Mouse (Mus musculus) embryo, embryonic 11 days (tissue): ENCODE data around the gene Olfr1396.
"Not testable (repeated sequence)": the region's sequence is repeated elsewhere in the genome, so short reads cannot be mapped to it uniquely, and the experiment has no call there.

Source experiments
- DNase-seq: peaks from one replicate; pipeline ENCODE4 v3.0.0-alpha.2; 2015

The Olfr1396 gene

DNA sequence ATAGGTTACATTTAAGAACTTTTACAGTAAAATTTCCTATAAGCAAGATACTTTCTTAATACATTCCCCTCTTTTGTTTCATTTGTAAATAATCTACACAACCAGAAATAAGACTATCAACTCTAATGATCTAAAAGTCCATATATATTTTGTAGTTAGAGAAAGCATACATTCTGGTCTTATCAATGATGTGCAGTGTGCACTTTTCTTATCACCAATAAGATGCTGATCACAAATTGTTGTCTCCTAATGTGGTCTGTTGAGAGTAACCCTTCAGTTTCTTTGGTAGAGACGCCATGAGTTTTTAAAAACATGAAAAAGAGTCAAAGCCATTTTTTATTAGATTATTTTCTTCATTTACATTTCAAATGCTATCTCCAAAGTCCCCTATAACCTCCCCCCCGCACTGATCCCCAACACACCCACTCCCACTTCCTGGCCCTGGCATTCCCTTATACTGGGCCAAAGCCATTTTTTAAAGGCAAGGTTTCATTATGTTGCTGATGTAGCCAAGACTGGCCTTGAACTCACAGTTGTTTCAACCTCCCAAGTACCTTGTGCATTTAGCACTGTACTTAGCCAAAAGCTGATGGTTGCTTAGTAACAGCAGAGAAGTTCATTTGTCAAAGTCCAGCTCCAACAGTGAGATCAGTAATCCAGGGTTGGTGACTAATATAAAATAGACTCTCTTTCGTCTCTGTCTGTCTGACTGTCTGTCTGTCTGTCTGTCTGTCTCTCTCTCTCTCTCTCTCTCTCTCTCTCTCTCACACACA lies 24.8 kb downstream of the Olfr1396 start:
- DNase-seq = no peak

DNA sequence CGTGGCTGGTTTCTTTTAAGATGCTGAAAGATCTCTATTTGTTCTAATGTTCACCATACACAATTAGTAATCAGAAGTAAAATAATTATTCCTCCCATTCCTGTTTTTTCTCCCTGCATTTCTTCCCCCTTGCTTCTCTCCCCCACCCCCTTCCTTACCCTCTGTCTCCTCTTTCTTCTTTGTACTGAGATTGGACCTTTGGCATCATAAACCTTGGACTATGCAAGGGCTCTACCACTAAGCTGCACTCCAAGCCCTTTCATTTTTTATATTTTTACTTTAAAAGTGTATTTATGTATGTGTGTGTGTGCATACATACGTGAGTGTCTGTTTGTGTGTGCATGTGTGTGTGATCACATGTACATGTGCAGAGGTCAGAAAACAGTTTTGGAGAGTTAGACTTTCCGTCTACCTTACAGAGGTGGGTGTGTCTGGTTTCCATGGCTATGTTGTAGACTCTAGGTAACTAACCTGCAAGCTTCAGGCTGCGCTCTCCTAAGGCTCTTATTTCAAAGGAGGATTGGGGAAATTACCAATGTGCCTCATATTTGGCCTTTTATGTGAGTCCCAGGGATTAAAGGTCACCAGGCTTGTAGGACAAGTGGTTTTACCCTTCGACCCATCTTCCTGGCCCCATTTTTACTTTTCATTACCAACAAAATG lies 25.6 kb downstream of the Olfr1396 start:
- DNase-seq = no peak

DNA sequence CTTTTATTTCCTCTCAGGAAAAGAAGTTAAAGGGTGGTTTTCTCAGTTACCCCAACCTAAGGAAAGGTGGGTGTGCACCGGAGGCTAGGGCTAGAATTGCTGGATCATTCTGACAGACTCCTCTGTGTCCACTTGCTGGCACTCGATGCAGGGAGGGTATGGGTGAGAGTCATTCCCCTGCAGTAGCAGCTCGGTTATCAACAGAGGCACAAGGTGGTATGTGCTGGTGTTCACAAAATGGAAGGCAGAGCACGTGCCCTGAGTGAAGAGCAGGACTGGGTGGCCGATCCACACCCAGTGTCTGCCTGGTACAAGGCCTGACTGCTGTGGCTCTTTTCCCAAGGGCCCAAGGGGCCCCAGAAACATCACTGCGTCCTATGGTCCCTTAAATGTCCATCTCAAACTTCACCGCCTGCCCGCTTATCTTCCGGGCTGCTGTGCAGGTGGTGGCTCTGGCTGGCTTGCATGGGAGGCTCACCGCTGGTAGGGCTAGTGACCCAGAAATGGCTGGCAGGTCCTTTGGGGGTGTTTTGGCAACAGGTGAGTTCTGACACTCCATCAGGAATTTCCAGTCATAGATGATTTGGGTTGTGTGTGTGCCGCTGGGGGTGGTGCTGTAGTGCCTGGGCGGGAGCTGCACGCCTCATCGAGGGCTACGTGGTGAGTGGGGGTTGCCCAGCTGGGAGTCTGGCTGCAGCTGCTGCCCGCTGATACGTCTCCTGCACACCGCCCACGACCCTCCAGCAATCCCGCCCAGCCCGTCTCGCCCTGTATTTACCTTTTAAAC lies 26.7 kb downstream of the Olfr1396 start:
- peak; percentile 37 for DNase-seq

DNA sequence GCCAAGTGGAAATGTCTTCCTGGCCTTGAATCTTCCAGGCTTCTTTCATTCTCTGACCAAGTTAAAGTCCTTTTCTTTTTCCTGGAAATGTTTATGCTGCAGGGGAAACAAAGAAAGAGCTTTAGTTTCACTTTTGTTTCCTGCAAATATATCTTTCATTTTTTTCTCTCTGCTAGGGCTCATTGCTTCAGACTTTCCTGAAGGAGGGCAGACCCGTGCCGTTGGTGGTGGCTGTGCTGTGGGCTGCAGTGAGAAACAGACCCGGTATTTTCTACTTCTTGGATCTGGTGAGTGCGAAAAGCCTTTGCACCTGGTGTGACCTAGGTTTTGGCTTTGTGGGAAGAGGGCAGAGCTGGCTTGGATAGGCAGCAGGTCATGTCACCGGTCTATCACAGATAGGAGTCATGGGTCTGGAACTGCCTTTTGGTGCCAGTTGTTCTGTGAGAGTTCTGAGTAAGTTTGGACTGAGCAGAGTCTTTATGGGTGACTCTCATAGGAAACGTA lies 27.8 kb downstream of the Olfr1396 start:
- DNase-seq = no peak

DNA sequence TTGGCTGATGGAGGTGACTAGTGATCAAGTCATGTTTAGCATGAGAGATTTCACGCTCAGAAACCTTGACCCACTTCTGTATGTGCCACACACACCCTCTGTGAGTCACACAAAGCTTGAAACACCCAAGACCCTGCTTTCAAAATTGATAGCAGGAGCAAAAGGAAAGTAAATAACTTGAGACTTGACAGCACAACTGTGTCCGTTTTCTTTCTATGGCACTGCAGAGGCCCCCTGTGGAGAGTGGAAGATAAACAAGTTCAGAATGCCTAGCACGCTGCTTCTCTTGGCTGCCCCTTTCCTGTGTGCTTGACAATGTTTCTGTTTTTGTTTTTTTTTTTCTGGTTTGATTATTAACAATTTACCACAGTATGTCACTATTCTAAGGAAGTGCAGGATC lies 29.8 kb downstream of the Olfr1396 start:
- no peak for DNase-seq

DNA sequence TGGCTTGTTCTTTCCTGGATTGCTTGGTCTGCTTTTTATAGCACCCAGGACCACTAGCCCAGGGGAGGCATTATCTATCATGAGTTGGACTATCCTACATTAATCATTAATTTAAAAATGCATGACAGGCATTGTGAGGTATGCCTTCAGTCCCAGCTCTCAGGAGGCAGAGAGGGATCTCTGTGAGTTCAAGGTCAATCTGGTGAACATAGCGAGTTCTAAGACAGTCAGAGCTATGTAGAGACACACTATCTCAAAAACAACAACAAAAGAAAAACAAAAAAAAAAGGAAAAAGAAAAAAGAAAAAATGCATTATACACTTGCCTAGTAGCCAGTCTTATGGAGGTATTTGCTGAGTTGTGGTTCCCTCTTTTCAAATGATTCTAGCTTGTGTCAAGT lies 30.3 kb downstream of the Olfr1396 start:
- DNase-seq = no peak

DNA sequence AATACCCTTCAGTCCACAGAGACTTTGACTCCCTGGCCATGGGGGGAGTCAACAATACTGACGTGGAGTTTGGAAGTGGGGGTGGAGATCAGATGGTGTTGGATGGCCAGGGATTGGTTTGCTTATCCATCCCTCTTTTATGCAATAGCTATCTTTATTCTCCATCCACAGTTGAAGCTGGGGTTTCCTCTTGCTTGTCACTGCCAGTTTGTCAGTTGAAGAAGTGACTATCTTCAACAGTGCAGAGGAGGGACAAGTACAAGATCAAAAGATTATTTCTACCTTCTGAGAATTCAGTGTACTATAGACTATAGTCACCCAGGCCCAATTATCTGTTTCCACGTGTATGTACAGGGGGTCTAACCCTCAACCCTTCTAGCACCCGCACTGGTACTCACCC lies 30.9 kb downstream of the Olfr1396 start:
- no peak for DNase-seq

DNA sequence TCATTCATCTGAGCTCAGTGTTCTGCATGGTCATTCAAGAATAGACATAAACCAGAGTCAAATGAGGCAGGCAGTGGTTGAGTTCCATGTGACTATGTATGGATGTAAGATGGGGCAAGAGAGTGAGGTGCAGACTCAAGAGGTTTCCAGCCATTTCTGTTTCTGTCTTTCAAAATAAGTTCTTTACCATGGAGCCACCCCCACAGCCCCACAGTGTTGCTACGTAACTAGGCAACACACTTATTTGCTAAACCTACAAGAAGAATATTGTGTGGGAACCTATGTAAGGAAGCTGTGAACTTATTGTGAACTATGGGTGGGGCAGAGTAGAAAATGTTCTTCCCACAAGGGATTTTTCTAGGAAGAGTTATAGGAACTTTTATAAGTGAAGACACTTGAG lies 31.5 kb downstream of the Olfr1396 start:
- no peak for DNase-seq

DNA sequence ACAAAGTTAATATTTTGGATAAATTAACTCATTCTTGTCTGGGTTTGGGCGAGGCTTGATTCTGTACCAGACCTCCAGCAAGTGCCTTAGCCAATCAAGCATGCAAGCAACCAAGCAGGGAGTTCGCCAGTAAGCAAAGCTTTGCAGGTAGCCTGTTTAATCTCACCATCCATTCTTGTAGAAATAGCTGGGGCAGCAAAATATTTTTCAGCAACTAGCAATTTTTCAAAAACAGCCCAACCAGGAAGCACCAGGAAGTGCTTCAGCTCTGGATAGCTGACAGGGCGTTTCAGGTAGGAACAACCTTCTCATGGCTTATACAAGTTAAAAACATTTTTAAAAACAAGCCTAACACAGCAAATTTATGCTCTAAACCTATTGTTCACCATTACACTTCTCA lies 32.8 kb downstream of the Olfr1396 start:
- DNase-seq = no peak

DNA sequence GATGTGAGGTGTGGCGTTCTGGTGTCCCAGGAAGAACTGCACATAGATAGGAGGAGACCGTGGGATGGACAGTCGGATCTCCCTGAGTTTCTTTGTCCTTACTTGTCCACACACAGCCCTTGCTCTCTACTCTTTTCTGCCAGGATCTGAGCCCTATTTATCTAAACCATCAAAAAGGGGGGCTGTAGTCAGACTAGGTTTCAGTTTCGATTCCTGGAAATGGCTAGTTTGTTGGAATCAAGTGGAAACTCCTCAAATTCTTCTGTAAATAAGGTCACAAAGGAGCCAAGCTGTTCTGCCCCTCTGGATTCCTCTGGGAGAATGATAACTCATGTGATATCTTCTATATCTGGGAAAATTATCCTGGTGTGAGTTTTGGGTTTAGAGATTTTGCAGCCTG lies 33.3 kb downstream of the Olfr1396 start:
- DNase-seq = no peak

DNA sequence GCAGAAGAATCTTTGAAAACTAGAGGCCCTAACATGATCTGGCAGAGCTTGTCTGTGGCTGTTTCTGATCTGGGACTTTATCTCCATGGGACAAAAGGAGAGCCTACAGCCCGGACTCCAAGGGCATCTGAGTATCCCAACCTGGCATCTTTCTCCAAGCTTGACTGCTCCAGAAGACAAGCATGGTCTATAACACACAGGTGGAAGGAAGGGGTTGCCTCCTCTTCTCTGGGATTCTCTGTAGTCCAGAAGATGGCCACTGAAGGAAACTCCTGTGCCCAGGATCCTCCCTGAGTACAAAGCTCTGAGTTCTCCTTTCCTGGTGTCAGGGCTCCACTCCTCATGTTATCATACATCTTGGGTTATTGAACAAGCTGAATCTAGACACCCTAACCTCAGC lies 34.0 kb downstream of the Olfr1396 start:
- DNase-seq = no peak

DNA sequence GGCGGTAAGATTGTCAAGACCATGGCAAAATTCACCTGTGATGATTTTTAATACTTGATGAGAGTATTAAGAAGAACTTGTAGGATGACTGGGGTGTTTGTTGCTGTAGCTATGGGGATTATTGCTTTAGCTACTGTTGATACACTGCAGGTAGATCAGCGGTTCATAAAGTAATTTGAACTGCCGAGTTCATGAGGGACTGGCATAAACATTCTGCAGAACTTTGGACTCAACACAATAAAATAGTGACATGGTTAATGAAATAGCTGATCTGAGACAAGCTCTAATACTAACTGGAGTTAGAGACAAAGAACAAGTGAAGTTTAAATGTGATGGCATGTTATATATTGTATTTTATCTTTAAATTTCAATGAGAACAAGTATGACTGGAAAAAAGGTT lies 36.0 kb downstream of the Olfr1396 start:
- DNase-seq = no peak

DNA sequence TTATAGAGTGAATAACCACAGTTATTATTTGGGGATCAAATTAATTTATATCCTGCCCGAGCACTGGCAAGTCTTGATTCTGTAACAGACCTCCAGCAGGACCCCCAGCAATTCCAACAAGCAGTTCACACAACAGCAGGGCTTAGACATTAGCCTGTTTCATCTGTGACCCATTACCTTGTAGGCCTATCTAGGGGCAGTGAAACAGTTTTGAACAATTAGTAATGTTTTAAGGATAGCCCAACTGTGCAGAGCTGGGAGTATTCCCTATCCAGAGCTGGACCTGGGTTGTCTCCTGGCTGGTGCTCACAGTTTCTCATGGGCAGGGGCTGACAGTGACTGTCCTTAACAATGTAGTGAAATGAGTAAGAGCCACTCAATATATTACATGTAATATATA lies 37.7 kb downstream of the Olfr1396 start:
- no peak for DNase-seq

DNA sequence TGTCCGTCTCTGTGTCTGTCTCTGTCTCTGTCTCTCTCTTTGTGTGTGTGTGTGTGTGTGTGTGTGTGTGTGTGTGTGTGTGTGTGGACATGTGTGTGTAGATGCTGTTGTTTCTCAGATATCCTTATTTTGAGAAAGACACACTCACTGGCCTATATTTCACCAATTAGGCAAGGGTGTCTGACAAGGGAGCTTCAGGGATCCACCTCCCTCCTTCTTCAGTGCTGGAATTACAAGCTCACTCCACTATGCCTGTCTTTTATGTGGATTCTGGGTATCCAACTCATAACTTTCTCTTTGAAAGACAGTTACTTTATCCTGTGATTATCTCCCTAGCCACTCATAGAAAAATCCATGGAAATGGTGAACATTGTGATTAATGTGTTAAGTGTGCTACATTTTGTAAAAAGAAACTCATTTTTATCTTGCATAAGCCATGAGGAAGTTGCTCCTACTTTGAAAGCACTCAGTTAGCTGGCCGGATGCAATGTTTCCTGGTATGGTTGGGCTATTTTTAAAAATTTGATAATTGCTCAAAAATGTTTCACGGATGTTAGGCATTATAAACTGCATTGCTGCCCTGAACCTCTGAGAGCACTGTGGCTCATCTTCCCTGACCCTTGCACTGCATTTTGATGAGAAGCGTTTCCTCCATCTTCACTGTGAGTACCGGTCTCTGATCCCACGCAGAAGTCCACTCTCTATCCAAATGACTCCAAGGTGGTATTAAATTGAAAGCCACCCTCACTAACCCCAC lies 38.5 kb downstream of the Olfr1396 start, which contains the start of gene Ifi47:
Gene Ifi47 (plus strand): TSS at position 587 of the 757 bp plus-strand sequence.
- not testable (repeated sequence) for DNase-seq

DNA sequence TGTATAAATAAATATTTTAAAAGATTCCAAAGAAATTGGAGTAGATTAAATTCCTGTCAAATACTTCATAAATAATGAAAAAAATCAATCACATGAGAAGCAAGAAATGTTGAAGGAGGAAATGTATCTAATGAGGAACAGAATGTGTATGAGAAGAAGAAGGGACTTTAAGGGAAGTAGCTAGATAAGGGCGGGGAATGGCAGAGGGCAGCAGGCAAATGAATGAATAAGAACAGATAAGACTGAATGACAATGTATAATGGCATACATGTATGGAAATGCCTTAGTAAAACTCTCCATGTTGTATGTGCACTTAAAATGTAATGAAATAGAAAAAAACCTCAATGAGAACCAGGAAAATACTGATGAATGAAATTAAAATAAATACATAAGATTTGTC lies 46.3 kb downstream of the Olfr1396 start:
- DNase-seq = no peak

DNA sequence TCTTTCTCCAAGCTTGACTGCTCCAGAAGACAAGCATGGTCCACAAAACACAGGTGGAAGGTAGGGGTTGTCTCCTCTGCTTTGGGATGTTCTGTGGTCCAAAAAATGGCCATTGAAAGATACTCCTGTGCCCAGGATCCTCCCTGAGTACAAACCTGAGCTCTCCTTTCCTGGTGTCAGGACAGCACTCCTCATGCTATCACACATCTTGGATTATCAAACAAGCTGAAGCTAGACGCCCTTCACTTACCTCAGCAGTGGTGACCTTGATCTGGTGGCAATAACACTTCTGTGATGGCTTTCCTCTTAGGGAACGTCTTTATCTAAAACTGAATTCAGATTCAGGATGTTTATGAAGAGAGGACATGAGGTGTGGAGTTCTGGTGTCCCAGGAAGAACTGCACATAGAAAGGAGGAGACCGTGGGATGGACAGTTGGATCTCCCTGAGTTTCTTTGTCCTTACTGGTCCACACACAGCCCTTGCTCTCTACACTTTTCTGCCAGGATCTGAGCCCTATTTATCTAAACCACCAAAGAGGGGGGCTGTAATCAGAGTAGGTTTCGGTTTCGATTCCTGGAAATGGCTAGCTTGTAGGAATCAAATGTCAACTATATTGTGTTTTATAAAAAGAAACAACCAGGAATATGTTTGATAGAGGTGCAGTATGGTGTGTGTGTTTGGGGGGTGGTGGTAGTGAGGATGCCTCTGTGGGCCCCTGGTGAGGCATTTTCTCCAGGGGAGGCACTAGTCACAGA lies 50.8 kb downstream of the Olfr1396 start, which contains the start of gene Tgtp2:
Gene Tgtp2 (minus strand): TSS at position 494 of the 757 bp plus-strand sequence.
- DNase-seq = not testable (repeated sequence)

DNA sequence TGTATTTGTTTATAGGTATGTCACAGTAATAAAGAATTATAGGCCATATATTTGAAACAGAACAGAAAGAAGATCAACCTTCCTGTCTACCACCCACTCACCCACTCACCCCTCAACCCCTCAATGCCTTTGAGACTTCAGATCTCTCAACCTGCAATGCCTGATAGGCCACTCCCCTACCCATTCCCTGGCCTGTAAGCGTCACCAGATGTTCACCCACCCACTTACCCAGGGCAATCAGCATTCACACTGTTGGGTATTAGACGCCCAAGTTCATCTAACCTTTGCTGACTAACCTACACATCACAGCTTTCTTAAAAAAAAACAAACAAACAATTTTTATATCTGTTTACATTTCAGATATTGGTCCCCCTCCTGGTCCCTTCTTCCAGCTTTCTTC lies 52.8 kb downstream of the Olfr1396 start:
- DNase-seq = not testable (repeated sequence)

DNA sequence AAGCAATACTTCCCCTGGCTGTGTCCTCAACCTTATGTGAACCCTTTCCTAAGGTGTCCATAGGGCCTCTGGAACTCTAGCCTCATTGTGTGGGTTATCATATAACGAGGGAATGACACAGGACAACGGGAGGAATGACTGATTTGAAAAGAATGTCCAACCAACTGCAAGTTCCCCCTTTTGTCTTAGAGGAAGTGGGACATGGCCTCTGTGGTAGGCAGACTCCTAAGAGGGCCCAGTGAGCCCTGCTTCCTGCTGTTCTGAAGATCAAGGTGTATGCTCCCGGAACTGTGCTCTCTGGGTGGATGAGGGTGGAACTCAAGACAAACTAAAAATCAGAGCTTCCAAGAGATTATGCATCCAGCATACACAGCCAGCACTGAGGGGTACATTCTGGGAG lies 54.6 kb downstream of the Olfr1396 start:
- DNase-seq = not testable (repeated sequence)
